Mouse (Mus musculus) brain, embryonic 14.5 days (tissue): ENCODE results near the gene Duxf3.

Experiments
- CTCF ChIP-seq: fragments of 200-500 bp; IDR thresholded peaks from 2 replicates; pipeline ENCODE4 v1.5.1; 2012; ENCODE audit warnings: inconsistent platforms, mild to moderate bottlenecking, moderate library complexity, borderline replicate concordance; ENCODE audit not compliant: insufficient read depth, insufficient read length; ENCODE audit errors: extremely low read depth
- POLR2A ChIP-seq: fragments of 200-500 bp; IDR thresholded peaks from 2 replicates; pipeline ENCODE4 v1.6.1; 2012; ENCODE audit warnings: mild to moderate bottlenecking, inconsistent platforms, borderline replicate concordance; ENCODE audit not compliant: poor library complexity, insufficient read depth, insufficient read length, severe bottlenecking; ENCODE audit errors: extremely low read depth

DNA sequence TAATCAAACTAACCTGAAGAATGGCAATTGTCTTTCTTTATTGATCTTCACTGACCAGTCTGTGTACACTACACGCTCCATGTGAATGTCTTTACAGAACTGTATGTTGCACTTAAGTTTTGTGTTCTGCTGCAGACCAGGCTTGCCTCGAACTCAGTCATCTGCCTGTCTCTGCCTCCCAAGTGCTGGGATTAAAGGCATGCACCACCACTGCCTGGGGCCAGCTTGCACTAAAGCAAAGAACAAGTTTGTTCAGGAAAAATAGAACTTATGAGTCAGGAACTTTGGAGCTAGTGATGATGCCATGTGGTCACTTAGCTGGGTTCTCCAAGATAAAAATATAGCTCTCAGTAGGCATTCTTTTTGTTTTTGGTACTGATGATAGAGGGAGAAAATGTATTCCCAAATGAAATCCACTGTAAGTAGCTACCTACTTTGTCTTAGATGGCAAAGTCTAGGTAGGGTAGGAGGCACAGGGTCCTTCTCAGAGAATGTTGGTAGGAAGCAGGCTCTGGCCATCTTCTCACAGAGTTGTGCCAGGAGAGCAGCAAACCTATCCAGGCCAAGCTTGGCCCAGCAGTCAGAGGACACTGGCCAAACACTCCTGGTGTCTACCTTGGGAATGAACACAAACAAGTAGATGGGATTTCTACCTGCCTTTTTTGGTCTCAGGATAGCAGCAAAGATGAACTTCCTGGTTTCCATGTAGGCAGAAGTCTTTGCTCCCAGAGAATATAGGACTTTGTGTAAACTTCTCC lies 22.6 kb downstream of the Duxf3 start:
- TF ChIP-seq CTCF (no peak), POLR2A (no peak)
